ENCODE assay signal across 9 mouse cellular contexts in the genomic region with DNA sequence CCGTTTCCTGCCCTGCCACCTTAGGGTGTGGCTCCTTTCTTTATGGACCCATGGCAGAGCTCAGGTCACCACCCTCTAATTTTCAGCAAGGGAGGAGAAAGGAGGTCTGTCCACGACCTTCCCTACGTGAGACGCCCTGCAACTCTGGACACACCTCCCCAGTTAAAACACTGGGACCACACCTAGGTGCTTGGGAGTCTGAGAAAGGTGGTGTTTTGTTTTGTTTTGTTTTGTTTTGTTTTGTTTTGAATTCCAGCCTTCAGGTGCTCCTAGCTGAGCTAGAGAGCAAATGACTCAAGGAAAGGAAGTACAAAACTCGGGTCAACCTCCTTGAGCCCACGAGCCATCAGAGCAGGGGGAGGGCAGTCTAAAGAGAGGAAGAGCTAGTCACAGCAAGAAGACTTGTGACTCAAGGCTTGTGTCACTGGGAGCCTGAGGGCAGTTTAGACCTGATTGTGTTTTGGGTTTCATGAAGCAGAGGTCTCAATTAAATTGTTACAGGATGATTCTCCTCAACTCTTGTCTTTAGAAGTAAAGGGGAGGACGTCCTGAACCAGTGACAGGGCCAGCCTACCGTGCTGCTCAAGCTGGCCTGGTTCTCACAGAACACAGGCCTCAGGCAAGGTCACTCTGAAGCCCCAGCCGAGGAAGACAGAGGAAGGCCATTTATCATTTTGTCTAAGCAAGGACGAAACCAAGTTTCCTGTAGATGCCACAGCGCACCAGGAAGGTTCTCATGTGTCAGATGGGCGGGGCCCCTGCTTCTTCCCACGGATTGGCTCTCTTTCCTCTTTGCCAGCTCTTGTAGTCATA. TPM values are rescaled to one million over a fixed set of nuclear protein-coding genes. Genes with fewer than 3 reads are reported as not detected.
DNase-seq lines count a peak whose midpoint lies in the region; ATAC-seq lines count a peak whose summit lies in the region.
"Had no signal": no experiment of that assay in that cellular context is flagged by ENCODE, and none has a peak within 500 bp of the region (broad histone marks: within the 10 kb centered on the region; RNA-seq: fewer than 3 reads in every experiment).

No protein-coding gene starts in this region.

- H3K4me1 ChIP-seq in neural tube, embryonic 15.5 days = peaks cover 28% of the 10 kb centered on the region

- intact Hi-C loops in left cerebral cortex, postnatal 10 days (cut with DNase I) = no loop called here
- intact Hi-C loops in gastrocnemius, postnatal 14 days (cut with DNase I; ENCODE audit: low total_unique reads) = no loop called here

- H3K4me2 ChIP-seq in neural tube, embryonic 15.5 days = no peak overlapping the region
- H3K4me2 ChIP-seq: neural tube, embryonic 13.5 days had no signal

- H3K9me3 ChIP-seq in neural tube, embryonic 15.5 days (replicated peaks) = no peaks in the 10 kb centered on the region
- H3K9me3 ChIP-seq: neural tube, embryonic 13.5 days had no signal

- peak; percentile 74 for DNase-seq in neural tube, embryonic 10.5 days (ENCODE audit: extremely low spot score, low spot score)
- peak; percentile 89 for DNase-seq in embryo, embryonic 10 days (ENCODE audit: low spot score)
- DNase-seq in kidney, postnatal 14 days = peak; percentile 73
- no peak for DNase-seq in left cerebral cortex, postnatal 10 days (ENCODE audit: extremely low spot score in 1 of 2, low spot score in 2 of 2)
- no peak for DNase-seq in testis, postnatal 14 days (ENCODE audit: low spot score)
- DNase-seq in gastrocnemius, postnatal 14 days = no peak

- no peak overlapping the region for H3K9ac ChIP-seq in neural tube, embryonic 15.5 days (replicated peaks)
- H3K9ac ChIP-seq: neural tube, embryonic 13.5 days had no signal

- no peak overlapping the region for H3K4me3 ChIP-seq in neural tube, embryonic 15.5 days (replicated peaks)
- H3K4me3 ChIP-seq: neural tube, embryonic 13.5 days had no signal

- no peak overlapping the region for H3K27ac ChIP-seq in neural tube, embryonic 15.5 days (replicated peaks)
- H3K27ac ChIP-seq: neural tube, embryonic 13.5 days had no signal

- H3K36me3 ChIP-seq in neural tube, embryonic 15.5 days = no peaks in the 10 kb centered on the region
- H3K36me3 ChIP-seq: neural tube, embryonic 13.5 days had no signal

- 51% methylated on average over 13 of the region's 13 CpGs for WGBS in neural tube, embryonic 15.5 days

- no peaks in the 10 kb centered on the region for H3K27me3 ChIP-seq in neural tube, embryonic 15.5 days (replicated peaks)
- H3K27me3 ChIP-seq: neural tube, embryonic 13.5 days had no signal

- no peak for ATAC-seq in neural tube, embryonic 15.5 days (ENCODE audit: low FRiP score)
- ATAC-seq in neutrophil, adult 5-6 weeks (ENCODE audit: extremely low read depth, insufficient number of reproducible peaks, low FRiP score, poor library complexity, severe bottlenecking) = peak; percentile 30; the same call in 1 of the 2 replicates

RNA-seq across cellular contexts. Expression of a gene that starts 50.3 kb away (rescaled TPM):
- polyA plus RNA-seq in neural tube, embryonic 15.5 days (2015; fragmentation: Nextera tagmentation; extraction: Ambion mirVana) = 5.3 and 8.9 TPM in 2 replicates
- 81.3 and 95.9 TPM in 2 replicates for total RNA-seq in neutrophil, adult 5-6 weeks (2017)
- 1 to 10 TPM; 7.6 to 9.9 TPM for total RNA-seq in left cerebral cortex, postnatal 10 days (2021)
- 10 to 100 TPM; 14.4 to 15.2 TPM for total RNA-seq in gastrocnemius, postnatal 14 days (2021)

Comparison
In these comparisons a context has a peak if more than half of its experiments do, and no peak if none do; other contexts are left out.
1. DNase-seq: peak in neural tube, embryonic 10.5 days (single experiment), embryo, embryonic 10 days (single experiment) and kidney, postnatal 14 days (single experiment); none in left cerebral cortex, postnatal 10 days (0 of 2), testis, postnatal 14 days (single experiment) and gastrocnemius, postnatal 14 days (single experiment).